Mouse (Mus musculus) right cerebral cortex, adult 18-20 months (tissue): ENCODE data around the gene Drg2.
"Not testable (repeated sequence)": the region's sequence is repeated elsewhere in the genome, so short reads cannot be mapped to it uniquely, and the experiment has no call there.

Source experiments
- DNase-seq: peaks from one replicate; pipeline ENCODE4 v3.0.0; 2022; ENCODE audit warnings: mixed read lengths

Drg2 gene

GRCm38 (mm10) chr11:60454080-60454744 lies at the start of gene Drg2:
TSS of gene Drg2 (plus strand) at chr11:60454591.
- DNase-seq = peak; percentile 89

GRCm38 (mm10) chr11:60406606-60407005 lies 47.8 kb upstream of the Drg2 start:
- DNase-seq = no peak

DNA sequence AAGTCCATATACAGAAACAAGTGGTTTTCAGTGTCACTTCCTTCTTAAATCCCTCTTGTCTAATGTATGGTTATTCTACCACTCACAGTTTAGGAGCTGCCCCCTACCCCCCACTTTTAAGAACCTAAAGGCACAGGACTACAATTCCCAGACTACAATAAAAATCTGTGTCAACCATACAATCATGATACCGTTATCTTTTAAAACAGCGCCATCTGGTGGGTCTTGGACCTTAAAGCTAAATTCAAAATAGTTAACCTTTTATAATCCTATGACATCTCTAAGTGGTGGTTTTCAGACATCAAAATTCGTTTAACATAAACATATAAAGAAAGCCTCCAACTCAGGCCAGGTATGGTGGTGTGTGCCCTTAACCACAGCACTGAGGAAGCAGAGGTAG lies 42.2 kb upstream of the Drg2 start:
- peak; percentile 65 for DNase-seq

GRCm38 (mm10) chr11:60412921-60413320 lies 41.5 kb upstream of the Drg2 start:
- no peak for DNase-seq

DNA sequence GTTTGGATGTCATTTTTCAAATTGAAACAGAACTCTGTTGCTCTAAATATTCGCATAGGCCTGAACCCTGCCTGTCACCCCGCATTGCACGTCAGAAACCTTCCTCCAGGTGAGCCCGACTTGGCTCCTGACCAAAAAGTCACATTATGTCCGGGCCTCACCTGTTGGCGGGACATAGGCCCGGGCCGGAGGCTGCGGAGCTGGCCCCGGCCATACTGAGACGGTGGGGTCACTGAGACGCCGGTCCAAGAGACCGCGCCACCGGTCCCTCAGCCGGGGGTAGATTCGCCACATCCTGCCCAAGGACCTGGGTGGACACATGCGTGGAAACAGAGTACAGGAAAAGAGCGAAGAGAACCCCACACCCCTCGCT lies 37.8 kb upstream of the Drg2 start:
- no peak for DNase-seq

GRCm38 (mm10) chr11:60416963-60417716 lies 37.3 kb upstream of the Drg2 start, which contains the start of gene Gid4:
TSS of gene Gid4 (plus strand) at chr11:60417145.
- DNase-seq = peak; percentile 99

DNA sequence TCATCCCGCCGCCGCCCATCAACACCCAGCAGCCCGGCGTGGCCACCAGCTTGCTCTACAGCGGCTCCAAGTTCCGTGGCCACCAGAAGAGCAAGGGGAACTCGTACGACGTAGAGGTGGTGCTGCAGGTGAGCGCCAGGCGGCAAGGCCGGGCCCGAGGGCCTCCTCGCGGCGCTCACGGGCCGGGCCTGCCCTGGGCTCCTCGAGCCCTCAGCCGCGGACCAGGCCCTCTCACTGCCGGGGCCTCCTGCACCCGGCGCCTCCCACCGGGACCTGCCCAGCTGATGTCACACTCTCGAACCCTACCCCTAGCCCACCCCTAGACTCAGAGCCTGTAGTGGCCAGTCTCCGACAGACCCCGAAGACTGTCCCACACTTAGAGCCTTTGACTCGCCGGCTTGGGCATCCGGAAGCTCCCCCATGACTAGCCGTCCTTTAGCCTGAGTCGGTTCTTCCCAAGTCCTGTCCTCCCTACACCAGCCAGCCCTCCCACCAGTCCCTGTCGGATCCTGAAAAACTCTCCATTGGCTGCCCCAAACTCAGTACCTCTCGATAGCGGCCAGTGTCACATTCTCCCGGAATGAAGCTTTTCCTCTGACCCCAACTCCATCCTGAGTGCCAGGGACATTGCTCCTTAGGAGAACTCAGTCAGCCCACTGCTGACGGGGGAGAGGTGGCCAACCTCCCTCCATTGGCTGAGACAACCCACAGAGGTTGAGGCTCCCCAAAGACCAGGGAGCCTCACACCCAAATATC lies 36.5 kb upstream of the Drg2 start, which contains the start of gene Atpaf2:
TSS of gene Atpaf2 (minus strand) at position 741 of the 756 bp plus-strand sequence.
- no peak for DNase-seq

DNA sequence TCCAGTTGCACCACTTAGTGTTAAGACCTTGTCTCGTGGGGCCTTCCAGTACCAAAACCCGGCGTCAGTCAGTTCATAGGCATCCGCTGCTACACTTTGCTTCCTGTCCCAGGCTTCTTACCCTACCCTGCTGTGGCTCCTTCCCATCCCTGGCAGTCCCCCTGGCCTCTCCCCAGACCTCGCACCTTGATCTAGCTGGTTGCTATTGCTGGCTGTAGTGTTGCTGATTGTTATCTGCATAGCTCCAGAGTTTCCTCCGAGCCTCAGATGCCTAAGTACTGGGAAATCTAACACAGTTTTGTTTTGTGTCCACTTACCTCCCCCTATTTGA lies 36.0 kb upstream of the Drg2 start:
- DNase-seq = no peak

GRCm38 (mm10) chr11:60422046-60422668 lies 32.2 kb upstream of the Drg2 start:
- no peak for DNase-seq

DNA sequence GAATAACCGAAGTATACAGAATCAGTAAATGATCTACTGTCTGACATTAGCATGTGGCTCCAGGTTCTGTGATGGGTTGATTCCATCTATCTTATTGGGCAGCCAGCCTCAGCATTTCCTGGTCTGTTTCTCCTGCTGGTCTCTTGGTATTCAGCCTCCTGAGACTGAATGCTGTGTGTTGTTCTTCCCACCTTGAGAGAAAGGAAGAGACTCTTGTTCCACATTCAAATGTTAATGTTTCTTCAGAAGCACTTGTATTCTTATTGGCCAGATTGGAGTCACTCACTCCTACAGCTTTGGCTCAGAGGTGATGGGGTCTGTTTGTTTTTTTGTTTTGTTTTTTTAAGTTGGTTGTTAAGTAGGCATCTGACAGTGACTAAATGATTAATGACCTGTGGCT lies 31.4 kb upstream of the Drg2 start:
- DNase-seq = no peak

GRCm38 (mm10) chr11:60426417-60426816 lies 28.0 kb upstream of the Drg2 start:
- no peak for DNase-seq

- no peak for DNase-seq
Observed at GRCm38 (mm10) chr11:60427628-60428027, 26.8 kb upstream of the Drg2 start.

GRCm38 (mm10) chr11:60433501-60433900 lies 20.9 kb upstream of the Drg2 start:
- no peak for DNase-seq

DNA sequence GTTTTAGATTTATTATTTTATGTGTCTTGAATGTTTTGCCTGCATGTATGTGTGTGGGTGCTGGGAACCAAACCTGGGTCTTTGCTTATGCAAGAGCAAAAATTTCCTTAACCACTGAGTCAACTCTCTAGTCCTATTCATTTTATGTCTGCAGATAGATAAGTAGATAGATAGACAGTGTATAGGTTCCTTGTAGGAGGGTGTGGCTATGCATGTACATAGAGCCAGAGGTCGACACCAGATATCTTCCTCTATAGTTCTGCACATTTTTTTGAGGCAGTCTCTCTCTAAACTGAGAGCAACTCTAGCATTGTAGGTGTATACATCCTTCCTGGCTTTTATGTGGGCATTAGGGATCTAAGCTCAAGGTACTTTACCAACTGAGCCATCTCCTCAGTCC lies 19.3 kb upstream of the Drg2 start:
- DNase-seq = no peak

GRCm38 (mm10) chr11:60436618-60437017 lies 17.8 kb upstream of the Drg2 start:
- DNase-seq = no peak

GRCm38 (mm10) chr11:60439621-60440020 lies 14.8 kb upstream of the Drg2 start:
- not testable (repeated sequence) for DNase-seq

- DNase-seq = no peak
Observed at GRCm38 (mm10) chr11:60440176-60440575, 14.2 kb upstream of the Drg2 start.

DNA sequence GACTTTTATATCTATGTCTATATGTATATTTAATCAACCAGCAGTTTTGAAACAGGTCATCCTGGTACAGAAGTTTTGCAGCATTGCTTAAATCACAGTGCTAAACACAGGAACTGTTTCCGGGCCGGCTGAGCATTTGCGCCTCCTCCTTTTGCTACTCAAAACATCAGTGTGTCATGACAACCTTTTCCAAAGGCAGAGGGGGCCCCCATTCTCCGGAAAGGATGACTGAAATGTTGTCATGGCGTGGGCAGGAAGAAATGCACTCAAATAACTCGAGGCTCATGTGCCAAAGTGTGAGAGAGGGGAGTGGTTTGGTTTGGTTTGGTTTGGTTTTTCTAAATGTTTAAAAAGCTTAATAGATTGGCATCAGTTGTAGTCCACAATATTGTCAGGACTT lies 11.5 kb upstream of the Drg2 start:
- DNase-seq = no peak

DNA sequence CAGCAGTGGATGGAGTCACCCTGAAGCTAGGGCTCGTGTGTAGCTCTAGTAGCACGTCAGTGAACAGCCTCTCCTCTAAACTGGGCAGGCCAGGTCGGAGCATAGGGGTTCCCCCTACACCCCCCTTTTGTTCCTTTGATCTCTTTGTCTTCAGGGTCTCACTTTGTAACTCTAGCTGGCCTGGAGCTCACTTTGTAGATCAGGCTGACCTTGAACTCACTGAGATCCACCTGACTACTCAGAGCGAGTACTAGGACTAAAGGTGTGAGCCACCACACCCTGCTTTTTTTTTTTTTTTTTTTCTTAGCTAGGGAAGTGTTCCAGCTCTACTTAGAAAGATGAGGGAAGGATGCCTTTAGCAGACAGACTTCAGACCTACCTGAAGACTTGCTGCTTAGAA lies 10.4 kb upstream of the Drg2 start:
- no peak for DNase-seq

- no peak for DNase-seq
Observed at GRCm38 (mm10) chr11:60454745-60455087, 325 bp downstream of the Drg2 start.

DNA sequence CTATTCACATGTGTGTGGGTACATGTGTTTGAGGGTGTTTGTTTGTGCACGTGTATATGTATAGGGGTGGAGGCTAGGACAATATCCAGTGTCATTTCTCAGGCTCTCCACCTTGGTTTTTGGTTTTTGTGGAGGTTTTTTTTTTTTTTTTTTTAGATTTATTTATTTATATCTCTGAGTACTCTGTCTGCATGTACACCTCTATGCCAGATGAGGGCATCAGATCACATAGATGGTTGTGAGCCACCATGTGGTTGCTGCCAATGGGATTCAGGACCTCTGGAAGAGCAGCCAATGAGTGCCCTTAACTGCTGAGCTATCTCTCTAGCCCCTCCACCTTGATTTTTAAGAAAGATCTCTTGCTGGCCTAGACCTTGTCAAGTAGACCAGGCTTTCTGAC lies 3.6 kb downstream of the Drg2 start:
- no peak for DNase-seq

DNA sequence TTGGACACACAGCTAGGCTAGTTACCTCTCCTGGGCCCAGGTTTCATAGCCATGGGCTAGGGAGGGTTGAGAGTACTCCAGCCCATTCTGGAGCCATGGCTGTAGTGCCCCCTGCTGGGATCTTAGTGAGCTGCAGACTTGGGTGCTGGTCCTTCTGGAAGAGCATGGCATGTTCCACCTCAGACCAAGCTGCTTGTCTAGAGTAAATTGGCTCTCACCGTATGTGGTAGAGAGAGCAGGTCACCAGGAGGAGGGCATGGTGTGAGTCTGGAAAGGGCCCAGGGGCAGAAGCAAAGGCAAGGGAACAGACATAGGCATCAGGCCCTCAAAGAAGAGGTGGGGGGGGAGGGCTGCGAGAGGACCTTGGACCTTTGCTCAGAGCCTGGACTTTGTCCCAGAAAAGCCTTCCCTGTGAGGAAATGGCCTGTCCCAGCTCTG lies 11.6 kb downstream of the Drg2 start:
- DNase-seq = peak; percentile 22

GRCm38 (mm10) chr11:60469039-60469438 lies 14.6 kb downstream of the Drg2 start, which contains the start of gene Myo15:
TSS of gene Myo15 (plus strand) at chr11:60469339.
- no peak for DNase-seq
